Mouse (Mus musculus) kidney, adult 2 months (tissue): ENCODE measurements around the gene Dnajc7. TPM values are rescaled to one million over a fixed set of nuclear protein-coding genes. Genes with fewer than 3 reads are reported as not detected.
"Not testable (repeated sequence)": the region's sequence is repeated elsewhere in the genome, so short reads cannot be mapped to it uniquely, and the experiment has no call there.

Experiments used
- DNase-seq: peaks from one replicate; pipeline ENCODE4 v3.0.0; 2021
- H3K27ac ChIP-seq: fragments of 200-500 bp; 2 replicates; pipeline ENCODE4 v1.5.1; 2012; ENCODE audit warnings: low read depth, low read length, control low read depth, inconsistent platforms; ENCODE audit not compliant: insufficient read depth
- H3K27me3 ChIP-seq: fragments of 200-500 bp; replicated peaks from 2 replicates; pipeline ENCODE4 v1.6.1; 2012; ENCODE audit warnings: mild to moderate bottlenecking, moderate library complexity, low read length, inconsistent platforms; ENCODE audit not compliant: control insufficient read depth, insufficient read depth
- H3K36me3 ChIP-seq: fragments of 200-500 bp; 2 replicates; pipeline ENCODE4 v1.6.1; 2012; ENCODE audit warnings: mild to moderate bottlenecking, moderate library complexity, low read length, inconsistent platforms; ENCODE audit not compliant: control insufficient read depth, insufficient read depth
- H3K4me1 ChIP-seq: fragments of 200-500 bp; 2 replicates; pipeline ENCODE4 v1.6.1; 2011; ENCODE audit warnings: low read length; ENCODE audit not compliant: control insufficient read depth, insufficient read depth
- H3K4me3 ChIP-seq: fragments of 200-500 bp; 2 replicates; pipeline ENCODE4 v1.5.1; 2011; ENCODE audit warnings: mild to moderate bottlenecking, low read depth, low read length, control low read depth; ENCODE audit not compliant: insufficient read depth
- CTCF ChIP-seq: fragments of 200-500 bp; conservative IDR thresholded peaks from 2 replicates; pipeline ENCODE4 v1.5.1; 2011; ENCODE audit warnings: low read depth, mild to moderate bottlenecking, control low read depth, low read length, moderate library complexity, mixed read lengths; ENCODE audit not compliant: insufficient read depth, insufficient read length
- POLR2A ChIP-seq: fragments of 200-500 bp; IDR thresholded peaks from one replicate; pipeline ENCODE4 v1.6.1; 2011; ENCODE audit warnings: low read depth, low read length, control low read depth
- WGBS: fragments of 180-500 bp; shearing (Covaris S2); methylation state at CpG from one replicate; pipeline ENCODE4 v1.1.7; 2018; 5-methylcytosine and 5-hydroxymethylcytosine counted together
- polyA plus RNA-seq: library from polyadenylated mRNA; depleted of rRNA; stranded (reverse); fragments of >200 nt; gene quantifications from 2 replicates; pipeline ENCODE4 v1.2.3, GENCODE M21; 2012; rRNA removed

The Dnajc7 gene
- polyA plus RNA-seq, 1 experiment: 45.6 TPM

DNA sequence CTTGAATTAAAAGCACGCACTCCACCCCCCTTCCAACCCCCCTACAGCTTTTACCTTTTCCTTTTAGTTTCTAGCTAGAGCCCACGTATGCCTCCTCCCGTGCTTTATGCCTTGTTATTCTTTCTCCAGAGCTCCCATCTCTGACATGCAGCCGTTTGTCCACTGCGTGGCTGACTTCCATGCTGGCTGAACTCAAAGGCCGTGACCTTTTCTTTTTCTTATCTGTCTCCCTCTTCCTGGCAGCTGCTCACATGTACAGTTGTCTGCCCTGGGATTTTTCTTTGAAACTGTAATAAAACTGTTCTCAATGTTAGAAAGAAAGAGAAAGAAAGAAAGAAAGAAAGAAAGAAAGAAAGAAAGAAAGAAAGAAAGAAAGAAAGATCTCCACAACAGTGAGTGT is 79.0 kb downstream of the Dnajc7 start:
- no peaks in the 10 kb centered on the region for H3K36me3 ChIP-seq
- WGBS: 50% methylated on average over 6 of the region's 6 CpGs
- H3K4me1 ChIP-seq: peaks cover 4% of the 10 kb centered on the region; the same call in 1 of the 2 replicates
- no peak overlapping the region for H3K4me3 ChIP-seq
- DNase-seq: no peak
- no peaks in the 10 kb centered on the region for H3K27me3 ChIP-seq
- H3K27ac ChIP-seq: no peak overlapping the region
- TF ChIP-seq POLR2A (no peak), CTCF (no peak)

DNA sequence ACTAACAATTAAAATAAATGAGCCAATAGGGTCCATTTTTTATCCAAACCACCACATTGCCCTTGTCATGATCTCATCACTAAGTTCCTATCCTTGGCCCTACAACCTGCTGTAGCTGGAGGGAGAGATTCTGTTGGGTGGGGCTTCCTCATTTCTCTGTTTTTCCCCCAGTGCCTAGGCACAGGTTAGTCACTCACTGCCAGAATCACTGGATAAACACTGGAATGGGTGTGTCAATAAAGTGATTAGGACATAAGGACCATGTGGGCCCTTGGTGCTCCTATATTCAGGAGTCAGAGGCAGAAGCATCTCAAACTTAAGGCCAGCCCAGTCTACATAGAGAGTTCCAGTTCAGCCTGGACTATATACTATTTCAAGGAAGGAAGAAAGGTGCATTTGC is 83.5 kb downstream of the Dnajc7 start:
- no peaks in the 10 kb centered on the region for H3K27me3 ChIP-seq
- no peak overlapping the region for H3K4me3 ChIP-seq
- no peak for DNase-seq
- TF ChIP-seq POLR2A: no peak
- TF ChIP-seq CTCF: no peak
- H3K27ac ChIP-seq: no peak overlapping the region
- H3K4me1 ChIP-seq: no peaks in the 10 kb centered on the region
- H3K36me3 ChIP-seq: no peaks in the 10 kb centered on the region

DNA sequence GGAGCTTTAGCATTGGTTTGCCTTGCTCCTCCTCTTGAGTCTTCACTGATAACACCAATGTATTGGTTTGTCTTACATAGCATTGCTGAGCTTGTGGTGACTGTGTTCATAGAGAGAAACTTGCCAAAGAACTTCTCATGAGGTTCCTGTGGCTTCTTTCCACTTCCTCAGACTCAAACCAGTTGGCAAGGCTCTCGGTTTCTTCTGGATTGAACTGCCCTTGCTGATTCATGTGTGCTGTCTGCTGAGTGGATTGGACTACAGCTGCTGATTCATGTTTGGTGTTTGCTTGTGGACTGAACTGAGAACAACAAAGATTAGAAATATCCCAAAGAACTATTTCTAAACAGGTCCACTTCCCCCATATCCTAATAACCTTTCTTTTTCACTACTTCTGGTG is 84.0 kb downstream of the Dnajc7 start:
- 79% methylated on average over 1 of the region's 1 CpGs for WGBS
- no peak for TF ChIP-seq POLR2A
- TF ChIP-seq CTCF: no peak
- DNase-seq: no peak

DNA sequence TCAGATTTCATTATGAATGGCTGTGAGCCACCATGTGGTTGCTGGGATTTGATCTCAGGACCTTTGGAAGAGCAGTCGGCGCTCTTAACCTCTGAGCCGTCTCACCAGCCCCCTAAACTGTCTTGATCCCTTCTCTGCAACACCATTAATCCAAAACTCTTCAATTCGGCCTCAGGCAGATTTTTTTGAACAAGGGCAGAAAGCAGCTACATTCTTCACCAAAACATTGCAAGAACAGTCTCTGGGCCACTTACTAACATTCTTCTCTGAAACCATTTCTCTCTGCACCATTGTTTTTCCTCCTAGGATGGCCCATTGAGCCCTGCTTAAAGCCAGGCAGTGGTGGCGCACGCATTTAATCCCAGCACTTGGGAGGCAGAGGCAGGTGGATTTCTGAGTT is 85.1 kb downstream of the Dnajc7 start:
- H3K4me3 ChIP-seq, H3K36me3 ChIP-seq, H3K27me3 ChIP-seq, H3K4me1 ChIP-seq, DNase-seq, H3K27ac ChIP-seq: not testable (repeated sequence)
- 87% methylated on average over 6 of the region's 6 CpGs for WGBS

More for the DNA sequence above, 84.0 kb downstream of the Dnajc7 start:
- Histone ChIP-seq H3K4me1 (no peaks in the 10 kb centered on the region), H3K36me3 (no peaks in the 10 kb centered on the region), H3K27me3 (no peaks in the 10 kb centered on the region), H3K27ac (no peak overlapping the region), H3K4me3 (no peak overlapping the region)

DNA sequence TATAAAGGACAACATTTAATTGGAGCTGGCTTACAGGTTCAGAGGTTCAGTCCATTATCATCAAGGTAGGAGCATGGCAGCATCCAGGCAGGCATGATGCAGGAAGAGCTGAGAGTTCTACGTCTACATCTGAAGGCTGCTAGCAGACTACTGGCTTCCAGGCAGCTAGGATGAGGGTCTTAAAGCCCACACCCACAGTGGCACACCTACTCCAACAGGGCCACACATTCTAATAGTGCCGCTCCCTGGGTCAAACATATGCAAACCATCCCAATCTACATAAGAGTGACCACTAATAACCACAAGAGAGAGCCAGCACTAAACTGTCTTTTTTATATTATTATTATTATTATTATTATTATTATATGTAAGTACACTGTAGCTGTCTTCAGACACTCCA is 85.6 kb downstream of the Dnajc7 start:
- H3K4me3 ChIP-seq, H3K27me3 ChIP-seq, H3K4me1 ChIP-seq, H3K27ac ChIP-seq, H3K36me3 ChIP-seq, DNase-seq: not testable (repeated sequence)
- 90% methylated on average over 2 of the region's 2 CpGs for WGBS

DNA sequence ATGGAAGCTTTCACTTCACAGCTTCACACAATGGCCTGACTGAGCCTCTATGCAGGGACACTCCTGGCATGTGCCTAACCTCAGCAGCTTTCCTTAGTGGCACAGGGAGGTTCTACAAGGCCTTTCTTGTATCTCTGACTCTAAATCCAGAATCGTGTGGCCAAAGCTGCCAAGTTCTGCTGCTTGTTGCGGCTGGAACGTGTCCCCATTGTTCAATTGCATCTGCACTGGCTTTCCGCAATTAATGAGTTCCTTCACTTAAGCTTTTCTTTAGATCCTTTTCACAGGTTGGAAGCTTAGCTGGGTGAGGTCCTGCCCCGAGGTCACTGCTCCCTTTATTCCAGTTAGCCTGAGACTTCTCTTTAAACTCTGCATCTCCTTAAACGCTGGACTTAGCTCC is 86.1 kb downstream of the Dnajc7 start:
- no peaks in the 10 kb centered on the region for H3K27me3 ChIP-seq
- WGBS: 82% methylated on average over 6 of the region's 6 CpGs
- no peak overlapping the region for H3K27ac ChIP-seq
- no peaks in the 10 kb centered on the region for H3K36me3 ChIP-seq
- H3K4me1 ChIP-seq: no peaks in the 10 kb centered on the region
- TF ChIP-seq CTCF (no peak), POLR2A (no peak)
- H3K4me3 ChIP-seq: no peak overlapping the region
- no peak for DNase-seq

Other genes starting within 250 kb of the Dnajc7 start
- 220 and 229 TPM in 2 replicates for gene Jup, start 222.4 kb downstream of the Dnajc7 start, polyA plus RNA-seq
- gene P3h4, start 205.3 kb downstream of the Dnajc7 start, polyA plus RNA-seq: 11.9 and 13.9 TPM in 2 replicates
- gene Fkbp10, start 204.5 kb downstream of the Dnajc7 start, polyA plus RNA-seq: 12.5 and 15.9 TPM in 2 replicates
- gene Nt5c3b, start 178.4 kb downstream of the Dnajc7 start, polyA plus RNA-seq: 29.3 and 32.0 TPM in 2 replicates
- gene Klhl10, start 178.3 kb downstream of the Dnajc7 start, polyA plus RNA-seq: 0.13 and 0.34 TPM in 2 replicates
- gene Klhl11, start 147.4 kb downstream of the Dnajc7 start, polyA plus RNA-seq: 2.3 and 3.3 TPM in 2 replicates
- gene Acly, start 92.2 kb downstream of the Dnajc7 start, polyA plus RNA-seq: 181 and 191 TPM in 2 replicates
- gene Ttc25, start 74.6 kb downstream of the Dnajc7 start, polyA plus RNA-seq: 0.84 and 1.4 TPM in 2 replicates
- 10.5 and 13.5 TPM in 2 replicates for gene Cnp, start 45.3 kb downstream of the Dnajc7 start, polyA plus RNA-seq
- 60.5 and 63.1 TPM in 2 replicates for gene Nkiras2, start 924 bp downstream of the Dnajc7 start, polyA plus RNA-seq
- gene Zfp385c, start 72.3 kb upstream of the Dnajc7 start, polyA plus RNA-seq: 0.14 and 0.34 TPM in 2 replicates
- 3.7 and 6.2 TPM in 2 replicates for gene Dhx58, start 84.1 kb upstream of the Dnajc7 start, polyA plus RNA-seq
- 25.9 and 29.0 TPM in 2 replicates for gene Kat2a, start 92.3 kb upstream of the Dnajc7 start, polyA plus RNA-seq
- 0.48 and 0.49 TPM in 2 replicates for gene Hspb9, start 93.7 kb upstream of the Dnajc7 start, polyA plus RNA-seq
- gene Rab5c, start 118.0 kb upstream of the Dnajc7 start, polyA plus RNA-seq: 445 and 472 TPM in 2 replicates
- gene Kcnh4, start 139.8 kb upstream of the Dnajc7 start, polyA plus RNA-seq: 0.04 and 0.08 TPM in 2 replicates
- gene Hcrt, start 142.8 kb upstream of the Dnajc7 start, polyA plus RNA-seq: not detected in 2 replicates
- gene Ghdc, start 150.8 kb upstream of the Dnajc7 start, polyA plus RNA-seq: 30.4 and 31.8 TPM in 2 replicates
- gene Stat5b, start 230.6 kb upstream of the Dnajc7 start, polyA plus RNA-seq: 23.2 and 24.0 TPM in 2 replicates
- 15.8 and 16.6 TPM in 2 replicates for gene Stat5a, start 239.2 kb upstream of the Dnajc7 start, polyA plus RNA-seq